Mouse (Mus musculus) ES-E14 (cell line): ENCODE measurements around the gene Prph2.

ENCODE experiments used
- HCFC1 ChIP-seq: IDR thresholded peaks from 2 replicates; pipeline ENCODE4 v1.6.1; 2012; ENCODE audit warnings: low read length, inconsistent platforms, borderline replicate concordance; ENCODE audit not compliant: insufficient read depth
- MAFK ChIP-seq: IDR thresholded peaks from 2 replicates; pipeline ENCODE4 v1.6.1; 2014; ENCODE audit warnings: mild to moderate bottlenecking, low read depth, low read length, inconsistent platforms; ENCODE audit not compliant: insufficient read depth
- ZNF384 ChIP-seq: IDR thresholded peaks from 2 replicates; pipeline ENCODE4 v1.6.1; 2012; ENCODE audit warnings: low read depth, low read length, inconsistent platforms

DNA sequence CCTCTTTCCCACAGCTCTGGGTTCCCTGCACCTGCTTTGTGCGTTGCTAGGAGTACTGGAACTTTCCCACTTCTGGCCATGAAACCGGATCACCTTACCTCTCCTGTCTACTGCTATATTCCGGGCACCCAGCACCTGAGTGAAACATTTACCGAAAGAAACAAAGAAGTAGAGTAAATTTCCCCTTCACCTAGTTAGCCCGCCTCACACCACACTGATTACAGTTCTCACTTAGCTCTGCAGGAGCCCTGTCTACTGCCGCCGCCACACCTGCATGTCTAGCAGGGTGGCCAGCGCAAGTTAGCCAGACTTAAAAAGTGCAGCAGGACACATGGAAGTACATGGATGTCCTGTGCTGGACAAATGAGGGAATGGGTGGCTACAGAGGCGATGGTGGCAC is 27.2 kb upstream of the Prph2 start:
- TF ChIP-seq ZNF384 (no peak), HCFC1 (no peak), MAFK (no peak)
